Mouse (Mus musculus) bone marrow, adult 2 months (tissue): ENCODE results near the gene Gm6408.
"Not testable (repeated sequence)": the region's sequence is repeated elsewhere in the genome, so short reads cannot be mapped to it uniquely, and the experiment has no call there.

ENCODE experiments used
- CTCF ChIP-seq: fragments of 200-500 bp; IDR thresholded peaks from 2 replicates; pipeline ENCODE4 v1.5.1; 2011; ENCODE audit warnings: low read length, control low read depth; ENCODE audit not compliant: control insufficient read depth, insufficient read depth
- POLR2A ChIP-seq: fragments of 200-500 bp; IDR thresholded peaks from 2 replicates; pipeline ENCODE4 v1.6.1; 2011; ENCODE audit warnings: low read depth, mild to moderate bottlenecking, control low read depth, low read length, borderline replicate concordance; ENCODE audit not compliant: control insufficient read depth

DNA sequence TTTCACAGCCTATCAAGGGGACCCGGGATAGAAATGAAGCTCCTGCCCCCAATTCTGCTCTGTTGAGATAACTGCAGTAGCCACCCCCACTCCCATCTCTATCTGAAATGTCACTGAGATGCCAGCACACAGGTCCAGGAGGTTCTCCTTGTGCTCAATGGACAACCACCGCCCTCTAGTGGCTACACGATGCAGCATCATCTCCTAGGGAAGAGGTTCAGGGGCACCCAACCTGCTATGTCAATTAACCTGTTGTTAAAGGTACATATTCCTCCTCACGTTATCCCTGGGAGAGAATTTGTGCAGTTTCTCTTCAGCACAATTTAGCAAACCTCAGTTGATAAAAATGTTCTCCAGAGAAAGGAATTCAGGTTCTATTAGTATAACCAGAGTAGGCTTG is 2.2 kb upstream of the Gm6408 start:
- TF ChIP-seq CTCF, POLR2A: not testable (repeated sequence)
